Mouse (Mus musculus): Measurements from ENCODE around the gene Gatd1. TPM values are rescaled to one million over a fixed set of nuclear protein-coding genes. Genes with fewer than 3 reads are reported as not detected.
A peak's percentile ranks its signal among the peaks of the same experiment; 100 is the strongest.

Gene Gatd1
- polyA plus RNA-seq, 1 experiment from 2014 or later, result 32.2 TPM

DNA sequence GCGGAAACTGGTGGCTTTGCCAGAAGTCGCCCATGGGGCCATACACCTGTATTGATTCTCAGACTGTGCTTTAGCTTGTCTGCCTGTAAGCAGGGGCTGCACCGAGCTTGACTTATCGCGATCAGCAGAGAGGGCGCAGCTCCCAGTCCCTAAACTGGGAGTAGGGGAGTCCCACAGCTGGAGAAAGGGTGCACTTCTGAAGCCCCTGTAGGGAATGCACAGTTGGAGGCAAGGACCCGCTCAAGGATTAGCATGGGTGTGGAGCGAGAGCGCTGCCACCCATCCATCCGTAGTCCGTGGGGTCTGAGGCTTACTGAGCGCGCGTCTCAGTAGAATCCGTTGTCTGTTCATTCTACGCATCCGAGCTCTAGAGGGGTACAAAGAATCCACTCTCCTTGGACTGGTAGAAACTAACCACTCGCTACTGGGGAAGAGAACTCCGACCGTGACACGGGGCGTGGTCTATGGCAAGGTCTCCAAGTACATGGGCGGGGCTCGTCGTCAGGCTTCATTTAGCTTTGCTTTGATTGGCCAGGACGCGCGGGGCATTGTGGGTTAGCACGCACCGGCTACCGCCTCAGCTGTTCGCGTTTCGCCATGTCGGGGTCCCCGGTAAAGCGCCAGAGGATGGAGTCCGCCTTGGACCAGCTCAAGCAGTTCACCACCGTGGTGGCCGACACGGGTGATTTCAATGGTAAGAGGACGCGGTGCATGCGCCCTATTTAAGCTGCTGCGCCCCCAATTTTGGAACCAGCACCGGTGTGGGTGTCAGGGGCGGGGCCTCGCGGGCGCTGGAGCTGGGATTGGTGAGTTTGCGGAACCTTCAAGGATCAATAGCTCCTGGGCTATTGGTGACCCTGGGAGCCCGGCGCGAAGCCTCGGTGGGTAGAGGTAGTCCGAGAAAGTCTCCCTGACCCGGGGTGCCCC lies 22.0 kb downstream of the Gatd1 start, which contains the start of gene Taldo1:
Gene Taldo1 (plus strand): TSS at position 575 of the 927 bp plus-strand sequence.
- H3K4me1 ChIP-seq (ENCODE audit: control insufficient read depth, insufficient read depth, low read length), result peaks cover 8% of the 10 kb centered on the region
- under 1% methylated on average over 57 of the region's 57 CpGs for WGBS (ENCODE audit: insufficient replicate concordance)
- ATAC-seq (replicated peaks; ENCODE audit: insufficient number of reproducible peaks, low FRiP score, low TSS enrichment), result peak; percentile 93

DNA sequence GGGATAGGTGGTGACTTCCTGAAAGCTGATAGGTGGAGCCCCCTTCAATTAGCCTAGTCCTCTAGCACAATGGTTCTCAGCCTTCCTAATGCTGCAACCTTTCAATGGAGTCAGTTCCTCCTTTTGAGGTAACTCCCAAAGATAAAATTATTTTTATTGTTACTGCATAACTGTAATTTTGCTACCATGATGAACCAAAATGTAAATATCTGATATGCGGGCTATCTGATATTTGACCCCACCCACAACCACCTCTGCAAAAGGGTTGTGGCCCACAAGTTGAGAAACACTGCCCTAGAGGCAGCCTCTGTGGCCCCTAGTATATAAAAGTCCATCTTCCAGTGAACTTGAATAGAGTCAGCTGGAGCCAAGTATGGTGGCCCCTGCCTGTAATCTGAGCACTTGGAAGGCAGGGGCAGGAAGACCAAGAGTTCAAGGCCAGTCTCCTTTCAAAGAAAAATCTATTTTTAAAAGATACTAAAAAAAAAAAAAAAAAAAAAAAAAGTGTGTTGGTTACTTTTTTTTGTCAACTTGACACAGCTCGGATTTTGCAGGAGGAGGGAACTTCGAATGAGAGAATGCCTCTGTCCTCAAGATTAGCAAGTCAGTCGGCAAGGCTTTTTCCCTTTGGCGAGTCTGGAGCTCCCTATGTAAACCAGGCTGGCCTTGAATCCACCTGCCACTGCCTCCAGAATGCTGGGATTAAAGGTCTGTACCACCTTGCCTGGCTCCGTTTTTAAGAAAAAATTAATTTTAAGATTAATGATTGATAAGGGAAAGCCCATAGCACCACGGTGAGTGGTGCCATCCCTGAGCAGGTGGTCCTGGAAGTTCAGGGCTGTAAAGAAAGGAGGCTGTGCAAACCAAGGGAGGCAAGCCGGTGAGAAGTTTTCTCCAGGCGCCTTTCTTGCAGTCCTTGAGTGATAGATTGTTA lies 23.3 kb downstream of the Gatd1 start:
- no peak overlapping the region for H3K4me3 ChIP-seq (ENCODE audit: low read depth, low read length)
- H3K4me1 ChIP-seq (ENCODE audit: control insufficient read depth, insufficient read depth, low read length), result peaks cover 8% of the 10 kb centered on the region
- no peak overlapping the region for H3K27ac ChIP-seq (ENCODE audit: low read depth, low read length)
- no peak overlapping the region for H3K9ac ChIP-seq (ENCODE audit: low read depth, low read length)
- no peaks in the 10 kb centered on the region for H3K36me3 ChIP-seq (ENCODE audit: control insufficient read depth, insufficient read depth, low read length)
- 54% methylated on average over 9 of the region's 9 CpGs for WGBS (ENCODE audit: insufficient replicate concordance)
- no peaks in the 10 kb centered on the region for H3K9me3 ChIP-seq (replicated peaks; ENCODE audit: control insufficient read depth, low read length)
- H3K27me3 ChIP-seq (ENCODE audit: control insufficient read depth, insufficient read depth, low read length), result no peaks in the 10 kb centered on the region
- peak overlapping the region; percentile 89 for H3K4me2 ChIP-seq
- no peak for ATAC-seq (replicated peaks; ENCODE audit: insufficient number of reproducible peaks, low FRiP score, low TSS enrichment)

More for the DNA sequence above, 22.0 kb downstream of the Gatd1 start, which contains the start of gene Taldo1:
- Histone ChIP-seq H3K27me3 (ENCODE audit: control insufficient read depth, insufficient read depth, low read length) (no peaks in the 10 kb centered on the region), H3K9me3 (replicated peaks; ENCODE audit: control insufficient read depth, low read length) (no peaks in the 10 kb centered on the region), H3K4me2 (peak within 1 kb of the TSS; percentile 89), H3K36me3 (ENCODE audit: control insufficient read depth, insufficient read depth, low read length) (no peaks in the 10 kb centered on the region), H3K4me3 (ENCODE audit: low read depth, low read length) (peak within 1 kb of the TSS; percentile 78), H3K9ac (ENCODE audit: low read depth, low read length) (peak within 1 kb of the TSS; percentile 79), H3K27ac (ENCODE audit: low read depth, low read length) (peak within 1 kb of the TSS; percentile 90)

DNA sequence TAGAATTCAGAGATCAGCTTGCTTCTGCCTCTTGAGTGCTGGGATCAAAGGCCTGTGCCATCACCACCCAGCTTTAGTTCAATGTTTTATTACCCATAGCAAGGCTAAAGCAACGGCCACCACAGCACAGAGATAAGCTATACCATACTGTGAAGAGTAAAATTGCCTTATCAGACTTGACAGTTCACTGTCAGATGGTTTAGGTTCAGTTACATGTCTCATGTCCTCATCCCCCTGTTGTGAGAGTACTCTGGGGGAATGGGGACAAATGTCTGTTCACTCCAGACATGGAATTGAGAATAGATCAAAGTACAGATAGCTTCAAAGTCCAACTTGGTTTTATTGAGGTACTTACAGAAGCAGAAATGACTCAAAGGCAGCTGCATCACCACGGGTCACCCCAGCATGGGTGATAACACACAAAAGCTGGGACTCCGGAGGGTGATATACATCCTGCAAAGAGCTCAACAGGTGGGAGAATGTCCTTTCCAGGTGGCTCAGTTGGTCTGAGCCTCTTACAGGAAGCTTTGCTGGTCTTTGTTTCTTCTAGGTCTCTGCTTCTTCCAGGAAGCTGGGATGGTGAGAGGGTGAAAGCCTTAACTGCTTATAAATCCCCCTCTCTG lies 25.3 kb downstream of the Gatd1 start:
- Histone ChIP-seq H3K9me3 (replicated peaks; ENCODE audit: control insufficient read depth, low read length) (no peaks in the 10 kb centered on the region), H3K4me3 (ENCODE audit: low read depth, low read length) (no peak overlapping the region), H3K27me3 (ENCODE audit: control insufficient read depth, insufficient read depth, low read length) (peaks cover 5% of the 10 kb centered on the region; the same call in 1 of the 2 replicates), H3K4me1 (ENCODE audit: control insufficient read depth, insufficient read depth, low read length) (peaks cover 8% of the 10 kb centered on the region), H3K36me3 (ENCODE audit: control insufficient read depth, insufficient read depth, low read length) (no peaks in the 10 kb centered on the region), H3K4me2 (no peak overlapping the region), H3K9ac (ENCODE audit: low read depth, low read length) (no peak overlapping the region), H3K27ac (ENCODE audit: low read depth, low read length) (no peak overlapping the region)
- no peak for ATAC-seq (replicated peaks; ENCODE audit: insufficient number of reproducible peaks, low FRiP score, low TSS enrichment)
- 49% methylated on average over 3 of the region's 3 CpGs for WGBS (ENCODE audit: insufficient replicate concordance)

DNA sequence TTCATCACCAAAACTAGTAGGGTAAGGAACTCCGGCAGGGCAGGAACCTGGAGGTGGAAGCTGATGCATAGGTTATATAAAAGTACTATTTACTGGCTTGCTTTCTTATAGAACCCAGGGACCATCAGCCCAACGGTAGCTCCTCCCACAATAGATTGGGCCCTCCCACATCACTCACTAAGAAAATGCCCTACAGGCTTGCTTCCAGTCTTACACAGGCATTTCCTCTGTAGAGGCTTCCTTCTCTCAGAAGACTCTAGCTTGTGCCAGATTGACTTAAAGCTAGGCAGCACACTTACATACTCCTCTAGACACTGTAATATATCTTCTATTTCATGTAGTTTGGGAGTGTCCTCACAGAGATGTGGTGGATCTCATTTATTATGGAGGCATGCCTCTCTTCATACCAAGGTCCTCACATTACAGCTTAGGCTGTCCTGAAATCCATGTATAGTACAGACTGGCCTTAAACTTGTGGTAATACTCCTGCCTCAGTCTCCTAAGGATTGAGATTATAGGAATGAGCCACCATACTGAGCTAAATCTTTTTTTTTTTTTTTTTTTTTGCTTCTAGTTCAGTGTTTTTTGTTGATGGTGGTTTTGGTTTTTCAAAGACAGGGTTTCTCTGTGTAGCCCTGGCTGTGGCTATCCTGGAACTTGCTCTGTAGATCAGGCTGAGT lies 26.0 kb downstream of the Gatd1 start:
- Histone ChIP-seq H3K27ac (ENCODE audit: low read depth, low read length) (no peak overlapping the region), H3K4me1 (ENCODE audit: control insufficient read depth, insufficient read depth, low read length) (peaks cover 5% of the 10 kb centered on the region), H3K36me3 (ENCODE audit: control insufficient read depth, insufficient read depth, low read length) (no peaks in the 10 kb centered on the region), H3K9me3 (replicated peaks; ENCODE audit: control insufficient read depth, low read length) (no peaks in the 10 kb centered on the region), H3K4me3 (ENCODE audit: low read depth, low read length) (no peak overlapping the region), H3K27me3 (ENCODE audit: control insufficient read depth, insufficient read depth, low read length) (peaks cover 5% of the 10 kb centered on the region; the same call in 1 of the 2 replicates), H3K4me2 (no peak overlapping the region), H3K9ac (ENCODE audit: low read depth, low read length) (no peak overlapping the region)
- no peak for ATAC-seq (replicated peaks; ENCODE audit: insufficient number of reproducible peaks, low FRiP score, low TSS enrichment)
- WGBS (ENCODE audit: insufficient replicate concordance), result 50% methylated on average over 2 of the region's 2 CpGs

DNA sequence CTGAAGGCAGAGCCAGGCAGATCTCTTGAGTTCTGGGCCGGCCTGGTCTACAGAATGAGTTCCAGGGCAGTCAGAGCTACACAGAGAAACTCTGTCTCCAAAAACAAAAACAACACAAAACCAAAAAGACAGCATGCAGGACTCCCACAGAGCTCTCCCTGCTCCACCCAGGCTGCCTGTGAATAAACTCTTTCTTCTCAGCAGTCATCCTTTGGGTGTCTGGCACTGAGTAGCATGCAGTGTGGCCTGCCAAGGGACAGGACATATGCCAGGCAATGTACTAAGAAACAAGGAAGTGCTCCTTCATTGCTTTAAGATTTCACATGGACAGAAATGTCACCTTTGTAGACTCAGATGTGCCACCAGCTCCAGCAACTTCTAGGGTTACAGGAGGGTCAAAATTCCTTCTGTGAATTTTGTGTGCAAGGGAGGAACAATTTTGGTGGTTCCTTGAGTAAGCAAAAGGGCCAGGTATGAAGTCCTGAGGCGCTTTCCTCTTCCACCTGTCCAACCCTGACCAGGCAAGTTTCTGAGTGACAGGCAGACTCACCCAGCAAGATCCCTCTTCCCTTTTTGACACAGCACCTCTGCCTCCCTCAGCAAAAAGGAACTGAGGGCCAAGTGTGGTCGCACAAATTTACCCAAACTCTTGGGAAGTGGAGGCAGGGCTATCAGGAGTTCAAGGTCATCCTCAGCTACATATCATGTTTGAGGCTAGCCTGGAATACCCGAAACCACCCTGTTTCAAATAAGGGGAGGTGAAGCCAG lies 32.7 kb downstream of the Gatd1 start:
- ATAC-seq (replicated peaks; ENCODE audit: insufficient number of reproducible peaks, low FRiP score, low TSS enrichment), result no peak
- Histone ChIP-seq H3K4me3 (ENCODE audit: low read depth, low read length) (no peak overlapping the region), H3K9ac (ENCODE audit: low read depth, low read length) (no peak overlapping the region), H3K4me2 (no peak overlapping the region), H3K9me3 (replicated peaks; ENCODE audit: control insufficient read depth, low read length) (no peaks in the 10 kb centered on the region), H3K4me1 (ENCODE audit: control insufficient read depth, insufficient read depth, low read length) (no peaks in the 10 kb centered on the region), H3K27ac (ENCODE audit: low read depth, low read length) (no peak overlapping the region), H3K36me3 (ENCODE audit: control insufficient read depth, insufficient read depth, low read length) (no peaks in the 10 kb centered on the region), H3K27me3 (ENCODE audit: control insufficient read depth, insufficient read depth, low read length) (peaks cover 8% of the 10 kb centered on the region; the same call in 1 of the 2 replicates)
- WGBS (ENCODE audit: insufficient replicate concordance), result 79% methylated on average over 4 of the region's 4 CpGs

DNA sequence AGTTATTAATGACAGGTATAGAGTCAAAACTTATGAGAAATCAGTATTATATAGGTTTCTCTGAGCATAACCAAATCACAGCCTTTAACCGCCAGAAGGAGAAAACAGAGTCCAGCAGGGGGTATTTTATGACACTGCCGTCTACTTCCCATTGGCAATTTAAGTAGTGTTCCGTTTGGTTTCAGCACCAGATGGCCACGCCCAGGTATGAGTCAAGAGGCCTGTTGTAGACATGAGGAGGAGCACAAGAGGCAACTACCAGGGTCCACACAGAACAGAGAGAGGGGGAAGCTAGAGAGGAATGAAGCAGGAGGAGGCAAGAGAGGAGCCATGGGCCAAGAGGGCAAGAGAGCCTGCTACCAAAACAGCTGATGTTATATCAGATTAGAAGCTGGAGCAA lies 34.4 kb downstream of the Gatd1 start:
- Histone ChIP-seq H3K27ac (ENCODE audit: low read depth, low read length) (no peak overlapping the region), H3K9me3 (replicated peaks; ENCODE audit: control insufficient read depth, low read length) (no peaks in the 10 kb centered on the region), H3K4me3 (ENCODE audit: low read depth, low read length) (no peak overlapping the region), H3K36me3 (ENCODE audit: control insufficient read depth, insufficient read depth, low read length) (no peaks in the 10 kb centered on the region), H3K27me3 (ENCODE audit: control insufficient read depth, insufficient read depth, low read length) (peaks cover 8% of the 10 kb centered on the region; the same call in 1 of the 2 replicates), H3K9ac (ENCODE audit: low read depth, low read length) (no peak overlapping the region), H3K4me1 (ENCODE audit: control insufficient read depth, insufficient read depth, low read length) (no peaks in the 10 kb centered on the region), H3K4me2 (no peak overlapping the region)
- 65% methylated on average over 4 of the region's 4 CpGs for WGBS (ENCODE audit: insufficient replicate concordance)
- ATAC-seq (replicated peaks; ENCODE audit: insufficient number of reproducible peaks, low FRiP score, low TSS enrichment), result no peak

DNA sequence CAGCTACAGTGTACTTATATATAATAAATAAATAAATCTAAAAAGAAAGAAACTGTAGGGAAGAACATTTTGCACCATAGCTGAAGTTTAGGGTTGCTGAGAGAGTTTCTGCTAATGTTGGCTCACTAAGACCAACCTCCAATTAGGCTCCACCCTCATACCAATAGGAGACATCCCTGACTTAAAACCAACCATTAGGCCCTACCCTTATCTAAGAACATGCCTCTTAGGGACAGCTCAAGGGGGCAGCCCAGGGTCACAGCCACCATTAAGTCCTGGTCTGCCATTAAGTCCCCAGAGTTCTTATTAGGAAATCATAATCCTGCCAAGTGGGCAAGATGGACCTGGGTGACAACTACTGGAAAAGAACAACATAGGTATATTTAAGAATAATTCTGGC lies 39.5 kb downstream of the Gatd1 start:
- H3K9ac ChIP-seq (ENCODE audit: low read depth, low read length), result no peak overlapping the region
- H3K27ac ChIP-seq (ENCODE audit: low read depth, low read length), result no peak overlapping the region
- H3K4me1 ChIP-seq (ENCODE audit: control insufficient read depth, insufficient read depth, low read length), result no peaks in the 10 kb centered on the region
- no peaks in the 10 kb centered on the region for H3K36me3 ChIP-seq (ENCODE audit: control insufficient read depth, insufficient read depth, low read length)
- no peaks in the 10 kb centered on the region for H3K9me3 ChIP-seq (replicated peaks; ENCODE audit: control insufficient read depth, low read length)
- H3K4me3 ChIP-seq (ENCODE audit: low read depth, low read length), result no peak overlapping the region
- H3K27me3 ChIP-seq (ENCODE audit: control insufficient read depth, insufficient read depth, low read length), result no peaks in the 10 kb centered on the region
- ATAC-seq (replicated peaks; ENCODE audit: insufficient number of reproducible peaks, low FRiP score, low TSS enrichment), result no peak
- H3K4me2 ChIP-seq, result no peak overlapping the region

All from heart, embryonic 11.5 days (tissue).